Mouse (Mus musculus): ENCODE results near the gene Hist1h4i. TPM values are rescaled to one million over a fixed set of nuclear protein-coding genes. Genes with fewer than 3 reads are reported as not detected.

Hist1h4i gene
- total RNA-seq (2023): 223 and 313 TPM in 2 replicates

DNA sequence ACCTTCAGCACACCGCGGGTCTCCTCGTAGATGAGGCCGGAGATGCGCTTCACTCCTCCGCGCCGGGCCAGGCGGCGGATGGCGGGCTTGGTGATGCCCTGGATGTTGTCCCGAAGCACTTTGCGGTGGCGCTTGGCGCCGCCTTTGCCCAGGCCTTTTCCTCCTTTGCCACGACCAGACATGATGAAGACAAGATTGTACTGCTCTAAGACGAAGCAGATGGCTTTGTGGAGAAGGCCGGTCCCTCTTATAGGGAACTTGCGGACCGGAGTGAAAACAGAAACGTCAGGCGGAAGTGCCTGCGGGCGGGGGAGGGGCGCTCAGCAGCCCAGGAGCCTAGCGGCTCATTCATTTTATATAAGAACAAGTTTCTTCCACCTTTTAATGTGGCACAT lies at the start of gene Hist1h4i:
Gene Hist1h4i (minus strand): TSS at position 221 of the 395 bp plus-strand sequence.

GRCm38 (mm10) chr13:22084140-22084539 lies 43.0 kb upstream of the Hist1h4i start, which contains the start of gene Vmn1r188:
Gene Vmn1r188 (plus strand): TSS chr13:22084440.

GRCm38 (mm10) chr13:22042568-22043502 lies 1.7 kb upstream of the Hist1h4i start, which contains the start of the genes Hist1h2ag and Hist1h2bj:
Gene Hist1h2ag (minus strand): TSS chr13:22042944.
Gene Hist1h2bj (plus strand): TSS chr13:22043214.

GRCm38 (mm10) chr13:22035267-22036148 lies 5.7 kb downstream of the Hist1h4i start, which contains the start of the genes Hist1h2ah and Hist1h2bk:
Gene Hist1h2ah (minus strand): TSS chr13:22035568.
Gene Hist1h2bk (plus strand): TSS chr13:22035870.

GRCm38 (mm10) chr13:22009642-22010041 lies 31.5 kb downstream of the Hist1h4i start, which contains the start of gene Prss16:
Gene Prss16 (minus strand): TSS chr13:22009742.

Other genes starting within 250 kb of the Hist1h4i start
- 732 and 971 TPM in 2 replicates for gene Hist1h2bq, start 231.2 kb downstream of the Hist1h4i start, total RNA-seq (2023)
- gene Hist1h2ao, start 230.9 kb downstream of the Hist1h4i start, total RNA-seq (2023): 940 and 1,538 TPM in 2 replicates
- gene Hist1h4m, start 229.6 kb downstream of the Hist1h4i start, total RNA-seq (2023): 869 and 934 TPM in 2 replicates
- gene Hist1h4n, start 209.2 kb downstream of the Hist1h4i start, total RNA-seq (2023): 196 and 307 TPM in 2 replicates
- gene Hist1h2ap, start 207.9 kb downstream of the Hist1h4i start, total RNA-seq (2023): 286 and 375 TPM in 2 replicates
- 735 and 957 TPM in 2 replicates for gene Hist1h2br, start 207.6 kb downstream of the Hist1h4i start, total RNA-seq (2023)
- 0.36 and 0.54 TPM in 2 replicates for gene Zfp184, start 96.3 kb downstream of the Hist1h4i start, total RNA-seq (2023)
- gene Pom121l2, start 60.2 kb downstream of the Hist1h4i start, total RNA-seq (2023): not detected in 2 replicates
- 1.2 and 3.2 TPM in 2 replicates for gene Prss16, start 31.6 kb downstream of the Hist1h4i start, total RNA-seq (2023)
- gene Hist1h2ah, start 5.8 kb downstream of the Hist1h4i start, total RNA-seq (2023): 251 and 417 TPM in 2 replicates
- 727 and 900 TPM in 2 replicates for gene Hist1h2bk, start 5.5 kb downstream of the Hist1h4i start, total RNA-seq (2023)
- gene Hist1h2ag, start 1.6 kb upstream of the Hist1h4i start, total RNA-seq (2023): 410 and 722 TPM in 2 replicates
- gene Hist1h2bj, start 1.9 kb upstream of the Hist1h4i start, total RNA-seq (2023): 470 and 634 TPM in 2 replicates
- not detected in 2 replicates for gene Vmn1r188, start 43.1 kb upstream of the Hist1h4i start, total RNA-seq (2023)
- not detected in 2 replicates for gene Vmn1r189, start 64.5 kb upstream of the Hist1h4i start, total RNA-seq (2023)
- not detected in 2 replicates for gene Vmn1r191, start 142.6 kb upstream of the Hist1h4i start, total RNA-seq (2023)
- not detected in 2 replicates for gene Vmn1r192, start 149.8 kb upstream of the Hist1h4i start, total RNA-seq (2023)
- not detected in 2 replicates for gene Vmn1r193, start 181.8 kb upstream of the Hist1h4i start, total RNA-seq (2023)
- not detected in 2 replicates for gene Vmn1r194, start 202.9 kb upstream of the Hist1h4i start, total RNA-seq (2023)
- not detected in 2 replicates for gene Vmn1r195, start 229.2 kb upstream of the Hist1h4i start, total RNA-seq (2023)
- gene Vmn1r196, start 248.6 kb upstream of the Hist1h4i start, total RNA-seq (2023): not detected in 2 replicates